Mouse (Mus musculus) small intestine, adult 2 months (tissue): ENCODE results near the gene Oosp1. TPM values are rescaled to one million over a fixed set of nuclear protein-coding genes. Genes with fewer than 3 reads are reported as not detected.

Experiments
- H3K27ac ChIP-seq: fragments of 200-500 bp; 2 replicates; pipeline ENCODE4 v1.5.1; 2012; ENCODE audit warnings: low read depth, low read length, control low read depth, inconsistent platforms; ENCODE audit not compliant: insufficient read depth
- H3K27me3 ChIP-seq: fragments of 200-500 bp; 2 replicates; pipeline ENCODE4 v1.6.1; 2012; ENCODE audit warnings: mild to moderate bottlenecking, moderate library complexity, low read length, inconsistent platforms; ENCODE audit not compliant: control insufficient read depth, insufficient read depth
- H3K36me3 ChIP-seq: fragments of 200-500 bp; 2 replicates; pipeline ENCODE4 v1.6.1; 2012; ENCODE audit warnings: mild to moderate bottlenecking, low read length, control low read depth, inconsistent platforms; ENCODE audit not compliant: control insufficient read depth, insufficient read depth
- H3K4me1 ChIP-seq: fragments of 200-500 bp; 2 replicates; pipeline ENCODE4 v1.6.1; 2012; ENCODE audit warnings: low read length, inconsistent platforms, mixed read lengths; ENCODE audit not compliant: control insufficient read depth, insufficient read depth, insufficient read length
- H3K4me3 ChIP-seq: fragments of 200-500 bp; 2 replicates; pipeline ENCODE4 v1.5.1; 2012; ENCODE audit warnings: low read depth, mild to moderate bottlenecking, control low read depth, inconsistent platforms, low read length, moderate library complexity
- CTCF ChIP-seq: fragments of 200-500 bp; IDR thresholded peaks from 2 replicates; pipeline ENCODE4 v1.5.1; 2012; ENCODE audit warnings: low read depth, mild to moderate bottlenecking, control low read depth, inconsistent platforms, low read length, moderate library complexity, mixed read lengths; ENCODE audit not compliant: insufficient replicate concordance, insufficient read length; ENCODE audit errors: extremely low read depth
- POLR2A ChIP-seq: fragments of 200-500 bp; IDR thresholded peaks from 2 replicates; pipeline ENCODE4 v1.6.1; 2012; ENCODE audit warnings: low read depth, mild to moderate bottlenecking, control low read depth, inconsistent platforms, low read length, moderate library complexity
- WGBS: fragments of 180-500 bp; shearing (Covaris S2); methylation state at CpG from one replicate; pipeline ENCODE4 v1.1.7; 2018; 5-methylcytosine and 5-hydroxymethylcytosine counted together
- polyA plus RNA-seq: library from polyadenylated mRNA; depleted of rRNA; stranded (reverse); fragments of >200 nt; gene quantifications from 2 replicates; pipeline ENCODE4 v1.2.3, GENCODE M21; 2012

Gene Oosp1
- polyA plus RNA-seq, 1 experiment, result 0.38 TPM

- Histone ChIP-seq H3K27me3 (no peaks in the 10 kb centered on the region), H3K36me3 (no peaks in the 10 kb centered on the region)
Observed at GRCm38 (mm10) chr19:11712451-11712850, 21.5 kb upstream of the Oosp1 start.

GRCm38 (mm10) chr19:11698342-11698741 lies 7.4 kb upstream of the Oosp1 start:
- Histone ChIP-seq H3K27me3 (no peaks in the 10 kb centered on the region), H3K4me3 (no peak overlapping the region), H3K4me1 (no peaks in the 10 kb centered on the region), H3K27ac (no peak overlapping the region), H3K36me3 (no peaks in the 10 kb centered on the region)
- no peak for TF ChIP-seq POLR2A
- TF ChIP-seq CTCF, result no peak
- WGBS, result 80% methylated on average over 6 of the region's 6 CpGs

More at GRCm38 (mm10) chr19:11712451-11712850, 21.5 kb upstream of the Oosp1 start:
- TF ChIP-seq POLR2A (no peak), CTCF (no peak)
- H3K4me1 ChIP-seq, result no peaks in the 10 kb centered on the region
- no peak overlapping the region for H3K27ac ChIP-seq
- WGBS, result 78% methylated on average over 4 of the region's 4 CpGs
- H3K4me3 ChIP-seq, result no peak overlapping the region

GRCm38 (mm10) chr19:11696755-11697154 lies 5.8 kb upstream of the Oosp1 start, which contains the start of gene Oosp3:
TSS of gene Oosp3 (plus strand) at chr19:11697055.
- Histone ChIP-seq H3K27ac (no peak within 1 kb of the TSS), H3K27me3 (no peaks in the 10 kb centered on the region), H3K4me3 (no peak within 1 kb of the TSS), H3K4me1 (no peaks in the 10 kb centered on the region), H3K36me3 (no peaks in the 10 kb centered on the region)
- WGBS, result 87% methylated on average over 2 of the region's 2 CpGs
- TF ChIP-seq CTCF (no peak), POLR2A (no peak)

GRCm38 (mm10) chr19:11691454-11691853 lies 504 bp upstream of the Oosp1 start:
- 43% methylated on average over 1 of the region's 1 CpGs for WGBS
- no peaks in the 10 kb centered on the region for H3K4me1 ChIP-seq

GRCm38 (mm10) chr19:11661562-11661961 lies 29.4 kb downstream of the Oosp1 start:
- Histone ChIP-seq H3K27me3 (no peaks in the 10 kb centered on the region), H3K4me3 (no peak overlapping the region), H3K4me1 (no peaks in the 10 kb centered on the region), H3K27ac (no peak overlapping the region), H3K36me3 (no peaks in the 10 kb centered on the region)
- TF ChIP-seq CTCF, result no peak
- no peak for TF ChIP-seq POLR2A

More at GRCm38 (mm10) chr19:11691454-11691853, 504 bp upstream of the Oosp1 start:
- Histone ChIP-seq H3K36me3 (no peaks in the 10 kb centered on the region), H3K27ac (no peak overlapping the region), H3K27me3 (no peaks in the 10 kb centered on the region), H3K4me3 (no peak overlapping the region)
- TF ChIP-seq CTCF (no peak), POLR2A (no peak)

GRCm38 (mm10) chr19:11660459-11660858 lies 30.5 kb downstream of the Oosp1 start, which contains the start of gene Oosp2:
TSS of gene Oosp2 (minus strand) at chr19:11660559.
- Histone ChIP-seq H3K4me1 (no peaks in the 10 kb centered on the region), H3K36me3 (no peaks in the 10 kb centered on the region), H3K27me3 (no peaks in the 10 kb centered on the region), H3K4me3 (no peak within 1 kb of the TSS), H3K27ac (no peak within 1 kb of the TSS)
- WGBS, result 88% methylated on average over 5 of the region's 5 CpGs
- no peak for TF ChIP-seq POLR2A
- TF ChIP-seq CTCF, result no peak

- no peaks in the 10 kb centered on the region for H3K36me3 ChIP-seq
- 57% methylated on average over 2 of the region's 2 CpGs for WGBS
Observed at GRCm38 (mm10) chr19:11659142-11659541, 31.8 kb downstream of the Oosp1 start.

More at GRCm38 (mm10) chr19:11659142-11659541, 31.8 kb downstream of the Oosp1 start:
- no peak overlapping the region for H3K27ac ChIP-seq
- TF ChIP-seq POLR2A (no peak), CTCF (no peak)
- no peaks in the 10 kb centered on the region for H3K27me3 ChIP-seq
- H3K4me3 ChIP-seq, result no peak overlapping the region
- no peaks in the 10 kb centered on the region for H3K4me1 ChIP-seq
